ENCODE assay signal across 9 mouse cellular contexts in genomic region chr3:88157771-88158597, GRCm38 (mm10). TPM values are rescaled to one million over a fixed set of nuclear protein-coding genes. Genes with fewer than 3 reads are reported as not detected.
DNase-seq lines count a peak whose midpoint lies in the region; ATAC-seq and TF ChIP-seq lines count a peak whose summit lies in the region.
"Had no signal": no experiment of that assay in that cellular context is flagged by ENCODE, and none has a peak within 500 bp of the region (broad histone marks: within the 10 kb centered on the region; RNA-seq: fewer than 3 reads in every experiment).

No protein-coding gene starts in this region.

- no peak overlapping the region for H3K9ac ChIP-seq in MEL (ENCODE audit: control insufficient read depth, low read depth, low read length, poor library complexity, severe bottlenecking)
- H3K9ac ChIP-seq in forebrain, embryonic 11.5 days (ENCODE audit: low read length), result no peak overlapping the region
- no peak overlapping the region for H3K9ac ChIP-seq in intestine, embryonic 15.5 days
- no peak overlapping the region for H3K9ac ChIP-seq in stomach, embryonic 14.5 days (replicated peaks; ENCODE audit: low read depth, low read length)
- H3K9ac ChIP-seq: limb, embryonic 15.5 days had no signal

- no peak overlapping the region for H3K27ac ChIP-seq in MEL (ENCODE audit: control insufficient read depth, low read depth, low read length)
- no peak overlapping the region for H3K27ac ChIP-seq in forebrain, embryonic 11.5 days (ENCODE audit: low read depth, low read length)
- H3K27ac ChIP-seq in intestine, embryonic 15.5 days, result no peak overlapping the region
- H3K27ac ChIP-seq in stomach, embryonic 14.5 days (ENCODE audit: low read length), result no peak overlapping the region
- H3K27ac ChIP-seq: limb, embryonic 15.5 days had no signal

- H3K79me2 ChIP-seq in MEL (ENCODE audit: control insufficient read depth, insufficient read depth, low read length, poor library complexity), result peaks cover 18% of the 10 kb centered on the region

- H3K27me3 ChIP-seq in MEL (ENCODE audit: control insufficient read depth in 1 of 2, insufficient read depth in 2 of 2, low read length in 2 of 2), result no peaks in the 10 kb centered on the region
- no peaks in the 10 kb centered on the region for H3K27me3 ChIP-seq in forebrain, embryonic 11.5 days (ENCODE audit: control insufficient read depth, insufficient read depth, low read length)
- no peaks in the 10 kb centered on the region for H3K27me3 ChIP-seq in intestine, embryonic 15.5 days (replicated peaks)
- H3K27me3 ChIP-seq in stomach, embryonic 14.5 days (ENCODE audit: control insufficient read depth, insufficient read depth, low read length), result no peaks in the 10 kb centered on the region
- H3K27me3 ChIP-seq: limb, embryonic 15.5 days had no signal

- 17% methylated on average over 23 of the region's 23 CpGs for WGBS in forebrain, embryonic 11.5 days
- WGBS in intestine, embryonic 15.5 days, result 29% methylated on average over 23 of the region's 23 CpGs
- WGBS in stomach, embryonic 14.5 days, result 19% methylated on average over 23 of the region's 23 CpGs

- H3K4me2 ChIP-seq in forebrain, embryonic 11.5 days (ENCODE audit: low read depth, low read length, severe bottlenecking), result peak overlapping the region; percentile 26; the same call in 1 of the 2 replicates
- no peak overlapping the region; the same call in 1 of the 2 replicates for H3K4me2 ChIP-seq in intestine, embryonic 15.5 days (replicated peaks)
- H3K4me2 ChIP-seq in stomach, embryonic 14.5 days (replicated peaks; ENCODE audit: low read depth, low read length), result no peak overlapping the region
- H3K4me2 ChIP-seq: limb, embryonic 15.5 days had no signal

- no peaks in the 10 kb centered on the region; a peak in 1 of 4 replicates for H3K4me1 ChIP-seq in MEL (ENCODE audit: control insufficient read depth in 1 of 2, insufficient read depth in 2 of 2, low read length in 2 of 2)
- peaks cover 2% of the 10 kb centered on the region; the same call in 1 of the 2 replicates for H3K4me1 ChIP-seq in forebrain, embryonic 11.5 days (replicated peaks; ENCODE audit: control insufficient read depth, insufficient read depth, low read length)
- peaks cover 3% of the 10 kb centered on the region for H3K4me1 ChIP-seq in intestine, embryonic 15.5 days (replicated peaks)
- 0 out of 2 replicates have a peak, but pooled peaks cover 5% of the 10 kb centered on the region for H3K4me1 ChIP-seq in stomach, embryonic 14.5 days (ENCODE audit: control insufficient read depth, insufficient read depth, low read length)

- ATAC-seq in forebrain, embryonic 11.5 days (replicated peaks; ENCODE audit: low FRiP score), result peak; percentile 82
- peak; percentile 44 for ATAC-seq in intestine, embryonic 15.5 days
- peak; percentile 71 for ATAC-seq in stomach, embryonic 14.5 days (ENCODE audit: insufficient number of reproducible peaks, insufficient read depth, low FRiP score, low read depth)

- peaks cover 0 to 41% of the 10 kb centered on the region in 2 experiments; a peak in 3 of 4 replicates for H3K36me3 ChIP-seq in MEL (ENCODE audit: control insufficient read depth in 1 of 2, insufficient read depth in 2 of 2, low read length in 2 of 2)
- H3K36me3 ChIP-seq in forebrain, embryonic 11.5 days (ENCODE audit: control insufficient read depth, insufficient read depth, low read length), result no peaks in the 10 kb centered on the region; the same call in 1 of the 2 replicates
- peaks cover 53% of the 10 kb centered on the region for H3K36me3 ChIP-seq in intestine, embryonic 15.5 days
- H3K36me3 ChIP-seq in stomach, embryonic 14.5 days (ENCODE audit: control insufficient read depth, insufficient read depth, low read length), result peaks cover 58% of the 10 kb centered on the region

- no peak for TF ChIP-seq POLR2A in MEL (IDR thresholded peaks at IDR 0.05; ENCODE audit: control insufficient read depth in 1 of 2, insufficient read depth in 1 of 2, low read depth in 1 of 2, low read length in 2 of 2, poor library complexity in 1 of 2)

- no peaks in the 10 kb centered on the region for H3K9me3 ChIP-seq in MEL (replicated peaks; ENCODE audit: insufficient read depth, low read length)
- H3K9me3 ChIP-seq in forebrain, embryonic 11.5 days (ENCODE audit: control insufficient read depth, low read length), result no peaks in the 10 kb centered on the region
- H3K9me3 ChIP-seq in intestine, embryonic 15.5 days, result no peaks in the 10 kb centered on the region
- no peaks in the 10 kb centered on the region for H3K9me3 ChIP-seq in stomach, embryonic 14.5 days (ENCODE audit: control insufficient read depth, low read depth, low read length)
- H3K9me3 ChIP-seq: limb, embryonic 15.5 days had no signal

- TF ChIP-seq EP300 in MEL (IDR thresholded peaks at IDR 0.05; ENCODE audit: low read depth in 1 of 2, low read length in 2 of 2), result no peak

- peak in 2 of 3 experiments; percentile 54 to 72; a peak in 5 of 6 replicates for TF ChIP-seq CTCF in MEL (IDR thresholded peaks at IDR 0.05 in 2 of 3, conservative IDR thresholded peaks at IDR 0.05 in 1 of 3; ENCODE audit: control insufficient read depth in 1 of 3, insufficient read depth in 1 of 3, low read depth in 2 of 3, low read length in 3 of 3, poor library complexity in 1 of 3, severe bottlenecking in 1 of 3)

- no peak; the same call in 1 of the 2 replicates for TF ChIP-seq RAD21 in MEL (IDR thresholded peaks at IDR 0.05; ENCODE audit: low read depth, low read length)

- DNase-seq in gastrocnemius, postnatal 10 days, result peak; percentile 56
- DNase-seq in gastrocnemius, adult 8-10 months (ENCODE audit: low spot score in 2 of 2), result no peak
- peak; percentile 47 for DNase-seq in MEL (ENCODE audit: low read depth, low spot score)
- peak; percentile 84 for DNase-seq in forebrain, embryonic 11.5 days (ENCODE audit: low spot score)
- DNase-seq in lung, postnatal 36 days, result peak; percentile 58
- no peak for DNase-seq in layer of hippocampus, adult 8-10 months (ENCODE audit: low spot score in 2 of 2)

- H3K4me3 ChIP-seq in MEL (ENCODE audit: control insufficient read depth in 1 of 2, insufficient read depth in 1 of 2, low read depth in 2 of 2, low read length in 2 of 2), result no peak overlapping the region
- H3K4me3 ChIP-seq in forebrain, embryonic 11.5 days (ENCODE audit: low read depth, low read length), result no peak overlapping the region
- no peak overlapping the region for H3K4me3 ChIP-seq in intestine, embryonic 15.5 days (replicated peaks)
- no peak overlapping the region for H3K4me3 ChIP-seq in stomach, embryonic 14.5 days (ENCODE audit: low read depth, low read length)
- H3K4me3 ChIP-seq: limb, embryonic 15.5 days had no signal

TF ChIP-seq in MEL, 35 proteins besides CTCF, POLR2A, EP300 and RAD21:
- peak; percentile 30 for TF ChIP-seq SMC3 (IDR thresholded peaks at IDR 0.05; ENCODE audit: low read depth, low read length)
- TF ChIP-seq ELF1 (IDR thresholded peaks at IDR 0.05; ENCODE audit: low read depth, low read length), result no peak
TF ChIP-seq in MEL: peak in this region for 1.

RNA-seq across cellular contexts. Expression of gene Mef2d, which starts 15.8 kb away (rescaled TPM):
- 100 to 1,000 TPM; 148 to 163 TPM for total RNA-seq in gastrocnemius, postnatal 10 days (2021)
- total RNA-seq in gastrocnemius, adult 8-10 months (2022), result 100 to 1,000 TPM; 164 to 186 (median 172) TPM
- total RNA-seq in MEL (2012; rRNA removed), result 16.2 and 16.9 TPM in 2 replicates
- polyA plus RNA-seq in MEL (2012; ENCODE audit: insufficient read depth in 1 of 2, insufficient read length in 2 of 2, low read depth in 1 of 2, low replicate concordance in 2 of 2, missing spikeins in 1 of 2), result 100 to 1,000 TPM in 1 of 2 experiments, 10 to 100 TPM in 1; 71.4 to 117 TPM
- 17.3 and 19.7 TPM in 2 replicates for polyA plus RNA-seq in forebrain, embryonic 11.5 days (2014; fragmentation: Nextera tagmentation; extraction: Ambion mirVana)
- polyA plus RNA-seq in intestine, embryonic 15.5 days (2015; fragmentation: Nextera tagmentation; extraction: Ambion mirVana), result 19.7 and 20.8 TPM in 2 replicates
- polyA plus RNA-seq in stomach, embryonic 14.5 days (2014; fragmentation: Nextera tagmentation; extraction: Ambion mirVana), result 19.5 and 20.1 TPM in 2 replicates
- total RNA-seq in layer of hippocampus, adult 8-10 months (2022), result 100 to 1,000 TPM; 189 to 206 (median 196) TPM

Comparison
In these comparisons a context has a peak if more than half of its experiments do, and no peak if none do; other contexts are left out.
1. DNase-seq: peak in gastrocnemius, postnatal 10 days (single experiment), MEL (single experiment), forebrain, embryonic 11.5 days (single experiment) and lung, postnatal 36 days (single experiment); none in gastrocnemius, adult 8-10 months (0 of 2) and layer of hippocampus, adult 8-10 months (0 of 2).
2. Peak in every context shown above with its lines, with median percentiles within 50 percentile points of each other: ATAC-seq.